Mouse (Mus musculus) midbrain, embryonic 10.5 days (tissue): ENCODE results near the gene Fam122b. TPM values are rescaled to one million over a fixed set of nuclear protein-coding genes. Genes with fewer than 3 reads are reported as not detected.

ENCODE experiments used
- polyA plus RNA-seq: library from polyadenylated mRNA; unstranded; fragments of >200 nt; fragmentation: Nextera tagmentation; extraction: Ambion mirVana; gene quantifications from 2 replicates; pipeline ENCODE4 v1.2.1, GENCODE M21; 2016

Gene Fam122b
- polyA plus RNA-seq, 1 experiment from 2014 or later, result 6.5 TPM

Other genes starting within 250 kb of the Fam122b start
- gene Plac1, start 29.7 kb downstream of the Fam122b start, polyA plus RNA-seq, result 1.6 and 3.2 TPM in 2 replicates
- gene Fam122c, start 3.6 kb upstream of the Fam122b start, polyA plus RNA-seq, result not detected in 2 replicates
- gene Mospd1, start 100.7 kb upstream of the Fam122b start, polyA plus RNA-seq, result 49.2 and 52.9 TPM in 2 replicates
- not detected in 2 replicates for gene Etd, start 165.1 kb upstream of the Fam122b start, polyA plus RNA-seq